Mouse (Mus musculus) liver, embryonic 14.5 days (tissue): ENCODE measurements at regions not wholly inside any gene's neighbourhood (a gene's known extent, or its start where the extent isn't known, plus 50 kb on each side); places are given as distances from the start of the nearest gene placed in this dataset.

ENCODE experiments used
- CTCF ChIP-seq: IDR thresholded peaks from 2 replicates; pipeline ENCODE4 v1.5.1; 2016; ENCODE audit warnings: antibody characterized with exemption, low read depth, control low read depth
- EP300 ChIP-seq: IDR thresholded peaks from 2 replicates; pipeline ENCODE4 v1.6.1; 2016; ENCODE audit warnings: antibody characterized with exemption, low read depth

DNA sequence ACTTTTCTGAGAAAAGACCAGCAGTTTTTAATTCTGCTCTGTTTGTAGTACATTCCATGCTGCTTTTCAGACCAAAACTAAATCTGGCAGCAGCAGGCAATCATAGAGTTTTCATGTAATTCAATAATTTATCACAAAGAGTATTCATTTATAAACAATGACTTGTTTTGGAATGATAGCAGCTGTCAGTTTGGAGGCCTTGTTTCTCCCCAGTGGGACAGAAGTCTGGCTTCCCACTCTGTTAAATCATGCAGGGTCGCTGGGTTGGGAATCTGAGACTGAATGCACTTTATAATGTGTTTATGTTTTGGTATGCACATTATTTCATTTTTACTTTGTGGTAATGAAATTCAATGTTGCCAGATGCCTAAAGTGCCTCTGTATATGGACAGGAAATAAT is 879.8 kb upstream of the 2610301B20Rik start:
- no peak for TF ChIP-seq CTCF
- TF ChIP-seq EP300: no peak
